Comparison of ENCODE assay signal across 26 mouse cellular contexts in genomic region chr15:82368851-82369250, GRCm38 (mm10). TPM values are rescaled to one million over a fixed set of nuclear protein-coding genes. Genes with fewer than 3 reads are reported as not detected.
"Had no signal": no experiment of that assay in that cellular context is flagged by ENCODE, and none has a peak within 500 bp of the region (broad histone marks: within the 10 kb centered on the region; RNA-seq: fewer than 3 reads in every experiment).

No protein-coding gene starts in this region.

- H3K9ac ChIP-seq: liver, embryonic 13.5 days; lung, embryonic 14.5 days; midbrain, embryonic 13.5 days had no signal

- H3K36me3 ChIP-seq: liver, embryonic 13.5 days; midbrain, embryonic 13.5 days had no signal

- H3K27me3 ChIP-seq: liver, embryonic 13.5 days; midbrain, embryonic 13.5 days had no signal

- H3K4me2 ChIP-seq: liver, embryonic 13.5 days; lung, embryonic 14.5 days; midbrain, embryonic 13.5 days had no signal

- ATAC-seq: intestine, postnatal 0 days; lung, postnatal 0 days; midbrain, embryonic 13.5 days had no signal

- H3K4me3 ChIP-seq: left cerebral cortex, adult 2 months; liver, embryonic 13.5 days; midbrain, embryonic 13.5 days had no signal

- H3K4me1 ChIP-seq: liver, embryonic 13.5 days; midbrain, embryonic 13.5 days had no signal

- DNase-seq: kidney, adult 9 months; kidney, postnatal 36 days; layer of hippocampus, postnatal 36 days; liver, embryonic 13.5 days; lung, embryonic 14.5 days; thymus, adult 2 months; thymus, postnatal 14 days; thymus, postnatal 4 days had no signal

- H3K27ac ChIP-seq: kidney, postnatal 0 days; left cerebral cortex, adult 2 months; liver, embryonic 13.5 days; macrophage; midbrain, embryonic 13.5 days had no signal

- H3K9me3 ChIP-seq: liver, embryonic 13.5 days; midbrain, embryonic 13.5 days had no signal

RNA-seq across cellular contexts. Expression of gene Cyp2d22, which starts 11.2 kb away (rescaled TPM):
- polyA plus RNA-seq: macrophage had no signal

RNA-seq across cellular contexts. Expression of gene Cyp2d11, which starts 25.0 kb away (rescaled TPM):
- total RNA-seq: layer of hippocampus, postnatal 10 days; layer of hippocampus, postnatal 36 days; left cerebral cortex, adult 2 months; left cerebral cortex, postnatal 10 days; megakaryocyte, adult 5-6 weeks; midbrain, postnatal 0 days had no signal
- polyA plus RNA-seq: intestine, postnatal 0 days; kidney, postnatal 0 days; limb, embryonic 11.5 days; limb, embryonic 14.5 days; liver, embryonic 13.5 days; liver, embryonic 16.5 days; lung, embryonic 14.5 days; lung, postnatal 0 days; macrophage; midbrain, embryonic 13.5 days; midbrain, postnatal 0 days; neural tube, embryonic 11.5 days; neural tube, embryonic 14.5 days; small intestine, adult 2 months; spleen, adult 2 months; stomach, embryonic 16.5 days; thymus, adult 2 months had no signal
